Mouse (Mus musculus) heart, embryonic 12.5 days (tissue): ENCODE data around the gene Pars2. TPM values are rescaled to one million over a fixed set of nuclear protein-coding genes. Genes with fewer than 3 reads are reported as not detected.
A peak's percentile ranks its signal among the peaks of the same experiment; 100 is the strongest.

Source experiments
- ATAC-seq: fragments of 200-750 bp; cut with Nextera tagmentation; 2 replicates; pipeline ENCODE4 v1.8.0; 2017; ENCODE audit warnings: moderate TSS enrichment, moderate library complexity; ENCODE audit not compliant: insufficient number of reproducible peaks, low FRiP score
- H3K27ac ChIP-seq: fragments of 300-500 bp; sonication (generic); 2 replicates; pipeline ENCODE4 v1.5.1; 2016; ENCODE audit warnings: mild to moderate bottlenecking, moderate library complexity; ENCODE audit not compliant: poor library complexity, severe bottlenecking
- H3K27me3 ChIP-seq: fragments of 300-500 bp; sonication (generic); replicated peaks from 2 replicates; pipeline ENCODE4 v1.6.1; 2016; ENCODE audit warnings: mild to moderate bottlenecking, moderate library complexity
- H3K36me3 ChIP-seq: fragments of 300-500 bp; sonication (generic); 2 replicates; pipeline ENCODE4 v1.6.1; 2016; ENCODE audit warnings: mild to moderate bottlenecking, moderate library complexity
- H3K4me1 ChIP-seq: fragments of 300-500 bp; sonication (generic); replicated peaks from 2 replicates; pipeline ENCODE4 v1.6.1; 2016; ENCODE audit warnings: mild to moderate bottlenecking
- H3K4me2 ChIP-seq: fragments of 300-500 bp; sonication (generic); 2 replicates; pipeline ENCODE4 v1.6.1; 2016; ENCODE audit warnings: mild to moderate bottlenecking, moderate library complexity
- H3K4me3 ChIP-seq: fragments of 300-500 bp; sonication (generic); 2 replicates; pipeline ENCODE4 v1.5.1; 2016; ENCODE audit warnings: mild to moderate bottlenecking
- H3K9ac ChIP-seq: fragments of 300-500 bp; sonication (generic); 2 replicates; pipeline ENCODE4 v1.6.1; 2016; ENCODE audit warnings: mild to moderate bottlenecking, moderate library complexity
- H3K9me3 ChIP-seq: fragments of 300-500 bp; sonication (generic); replicated peaks from 2 replicates; pipeline ENCODE4 v1.6.1; 2016; ENCODE audit warnings: mild to moderate bottlenecking, moderate library complexity
- WGBS: fragments of 180-500 bp; shearing (Covaris S2); methylation state at CpG from one replicate; pipeline ENCODE4 v1.1.7; 2016; 5-methylcytosine and 5-hydroxymethylcytosine counted together
- polyA plus RNA-seq: library from polyadenylated mRNA; unstranded; fragments of >200 nt; fragmentation: Nextera tagmentation; extraction: Ambion mirVana; gene quantifications from 2 replicates; pipeline ENCODE4 v1.2.1, GENCODE M21; 2016

Pars2 gene
- polyA plus RNA-seq, 1 experiment from 2014 or later: 13.6 TPM

- Histone ChIP-seq H3K9ac (no peak overlapping the region), H3K9me3 (no peaks in the 10 kb centered on the region), H3K27ac (peak overlapping the region; percentile 55; the same call in 1 of the 2 replicates), H3K4me1 (0 out of 2 replicates have a peak, but pooled peaks cover 5% of the 10 kb centered on the region), H3K4me2 (no peak overlapping the region), H3K36me3 (no peaks in the 10 kb centered on the region), H3K27me3 (peaks cover 52% of the 10 kb centered on the region), H3K4me3 (no peak overlapping the region)
- no peak for ATAC-seq
- WGBS: 37% methylated on average over 9 of the region's 9 CpGs
Measured at GRCm38 (mm10) chr4:106634086-106634479, 16.8 kb upstream of the Pars2 start.

- WGBS: 16% methylated on average over 8 of the region's 8 CpGs
- Histone ChIP-seq H3K4me1 (peaks cover 11% of the 10 kb centered on the region), H3K27ac (0 out of 2 replicates have a peak overlapping the region, but pooled peaks have one; percentile 0), H3K27me3 (peaks cover 27% of the 10 kb centered on the region), H3K36me3 (no peaks in the 10 kb centered on the region), H3K4me2 (no peak overlapping the region; the same call in 1 of the 2 replicates), H3K9ac (no peak overlapping the region), H3K4me3 (no peak overlapping the region), H3K9me3 (no peaks in the 10 kb centered on the region)
- no peak for ATAC-seq
Measured at GRCm38 (mm10) chr4:106643483-106644217, 7.2 kb upstream of the Pars2 start.

GRCm38 (mm10) chr4:106644218-106644610, 6.7 kb upstream of the Pars2 start:
- Histone ChIP-seq H3K27me3 (peaks cover 31% of the 10 kb centered on the region), H3K4me2 (no peak overlapping the region), H3K9ac (no peak overlapping the region), H3K27ac (no peak overlapping the region), H3K4me3 (no peak overlapping the region), H3K4me1 (peaks cover 11% of the 10 kb centered on the region), H3K9me3 (no peaks in the 10 kb centered on the region), H3K36me3 (no peaks in the 10 kb centered on the region)
- 68% methylated on average over 6 of the region's 6 CpGs for whole genome bisulfite sequencing
- ATAC-seq: no peak

GRCm38 (mm10) chr4:106645797-106646196, 5.1 kb upstream of the Pars2 start:
- Histone ChIP-seq H3K27ac (no peak overlapping the region), H3K27me3 (peaks cover 31% of the 10 kb centered on the region), H3K4me2 (no peak overlapping the region), H3K4me3 (no peak overlapping the region), H3K36me3 (no peaks in the 10 kb centered on the region), H3K4me1 (peaks cover 11% of the 10 kb centered on the region), H3K9ac (no peak overlapping the region), H3K9me3 (no peaks in the 10 kb centered on the region)
- 75% methylated on average over 5 of the region's 5 CpGs for WGBS
- ATAC-seq: no peak

- Histone ChIP-seq H3K9ac (no peak overlapping the region), H3K27ac (no peak overlapping the region), H3K9me3 (no peaks in the 10 kb centered on the region), H3K4me2 (no peak overlapping the region), H3K4me3 (no peak overlapping the region), H3K36me3 (no peaks in the 10 kb centered on the region), H3K27me3 (peaks cover 30% of the 10 kb centered on the region), H3K4me1 (peaks cover 18% of the 10 kb centered on the region)
- WGBS: 85% methylated on average over 6 of the region's 6 CpGs
- no peak for ATAC-seq
Measured at GRCm38 (mm10) chr4:106647137-106647536, 3.7 kb upstream of the Pars2 start.

GRCm38 (mm10) chr4:106652546-106652945, 1.7 kb downstream of the Pars2 start:
- no peaks in the 10 kb centered on the region for H3K9me3 ChIP-seq
- H3K4me2 ChIP-seq: no peak overlapping the region
- no peak for ATAC-seq

GRCm38 (mm10) chr4:106653051-106653450, 2.2 kb downstream of the Pars2 start:
- Histone ChIP-seq H3K4me1 (peaks cover 7% of the 10 kb centered on the region), H3K27ac (no peak overlapping the region), H3K27me3 (peaks cover 11% of the 10 kb centered on the region; the same call in 1 of the 2 replicates), H3K9me3 (no peaks in the 10 kb centered on the region), H3K9ac (no peak overlapping the region), H3K4me2 (no peak overlapping the region), H3K36me3 (peaks cover 49% of the 10 kb centered on the region), H3K4me3 (no peak overlapping the region)
- 87% methylated on average over 15 of the region's 15 CpGs for WGBS
- no peak for ATAC-seq

More at GRCm38 (mm10) chr4:106652546-106652945, 1.7 kb downstream of the Pars2 start:
- Histone ChIP-seq H3K27me3 (peaks cover 11% of the 10 kb centered on the region), H3K4me3 (no peak overlapping the region), H3K4me1 (peaks cover 7% of the 10 kb centered on the region), H3K27ac (no peak overlapping the region), H3K9ac (no peak overlapping the region), H3K36me3 (peaks cover 44% of the 10 kb centered on the region)
- 81% methylated on average over 3 of the region's 3 CpGs for WGBS

GRCm38 (mm10) chr4:106655681-106656080, 4.8 kb downstream of the Pars2 start:
- Histone ChIP-seq H3K27ac (no peak overlapping the region), H3K36me3 (peaks cover 70% of the 10 kb centered on the region), H3K27me3 (no peaks in the 10 kb centered on the region), H3K9me3 (no peaks in the 10 kb centered on the region), H3K4me3 (no peak overlapping the region), H3K9ac (no peak overlapping the region), H3K4me2 (no peak overlapping the region), H3K4me1 (peaks cover 7% of the 10 kb centered on the region)
- ATAC-seq: no peak
- 88% methylated on average over 10 of the region's 10 CpGs for whole genome bisulfite sequencing

- no peak for ATAC-seq
- H3K4me3 ChIP-seq: no peak overlapping the region
- no peaks in the 10 kb centered on the region for H3K27me3 ChIP-seq
- H3K4me2 ChIP-seq: no peak overlapping the region
- H3K27ac ChIP-seq: no peak overlapping the region
- WGBS: 90% methylated on average over 5 of the region's 5 CpGs
- no peak overlapping the region for H3K9ac ChIP-seq
- H3K36me3 ChIP-seq: peaks cover 98% of the 10 kb centered on the region
- H3K4me1 ChIP-seq: no peaks in the 10 kb centered on the region
- no peaks in the 10 kb centered on the region for H3K9me3 ChIP-seq
Measured at GRCm38 (mm10) chr4:106663956-106664470, 13.1 kb downstream of the Pars2 start.

- H3K4me2 ChIP-seq: no peak overlapping the region
- ATAC-seq: no peak
- H3K4me1 ChIP-seq: no peaks in the 10 kb centered on the region
- H3K4me3 ChIP-seq: no peak overlapping the region
- H3K27me3 ChIP-seq: no peaks in the 10 kb centered on the region
- 87% methylated on average over 6 of the region's 6 CpGs for WGBS
- H3K36me3 ChIP-seq: peaks cover 98% of the 10 kb centered on the region
- H3K9ac ChIP-seq: no peak overlapping the region
- no peak overlapping the region for H3K27ac ChIP-seq
- no peaks in the 10 kb centered on the region for H3K9me3 ChIP-seq
Measured at GRCm38 (mm10) chr4:106664697-106665096, 13.8 kb downstream of the Pars2 start.

- H3K36me3 ChIP-seq: peaks cover 98% of the 10 kb centered on the region
- no peaks in the 10 kb centered on the region for H3K9me3 ChIP-seq
- no peak overlapping the region for H3K9ac ChIP-seq
- no peaks in the 10 kb centered on the region for H3K4me1 ChIP-seq
- H3K27ac ChIP-seq: no peak overlapping the region
- H3K27me3 ChIP-seq: no peaks in the 10 kb centered on the region
- ATAC-seq: no peak
- WGBS: 89% methylated on average over 2 of the region's 2 CpGs
- no peak overlapping the region for H3K4me2 ChIP-seq
- H3K4me3 ChIP-seq: no peak overlapping the region
Measured at GRCm38 (mm10) chr4:106665269-106665668, 14.4 kb downstream of the Pars2 start.
